Mouse (Mus musculus) olfactory bulb, adult 2 months (tissue): Measurements from ENCODE around the gene Nucb1. TPM values are rescaled to one million over a fixed set of nuclear protein-coding genes. Genes with fewer than 3 reads are reported as not detected.
"Not testable (repeated sequence)": the region's sequence is repeated elsewhere in the genome, so short reads cannot be mapped to it uniquely, and the experiment has no call there.

ENCODE experiments used
- H3K27ac ChIP-seq: fragments of 200-500 bp; 2 replicates; pipeline ENCODE4 v1.5.1; 2012; ENCODE audit warnings: low read depth, low read length; ENCODE audit not compliant: insufficient read depth
- H3K4me1 ChIP-seq: fragments of 200-500 bp; 2 replicates; pipeline ENCODE4 v1.6.1; 2012; ENCODE audit warnings: low read length; ENCODE audit not compliant: control insufficient read depth, insufficient read depth
- H3K4me3 ChIP-seq: fragments of 200-500 bp; 2 replicates; pipeline ENCODE4 v1.5.1; 2012; ENCODE audit warnings: mild to moderate bottlenecking, low read depth, low read length, moderate library complexity; ENCODE audit not compliant: insufficient read depth
- CTCF ChIP-seq: fragments of 200-500 bp; IDR thresholded peaks from 2 replicates; pipeline ENCODE4 v1.5.1; 2012; ENCODE audit warnings: low read depth, mild to moderate bottlenecking, low read length, moderate library complexity; ENCODE audit not compliant: insufficient read depth
- POLR2A ChIP-seq: fragments of 200-500 bp; IDR thresholded peaks from 2 replicates; pipeline ENCODE4 v1.6.1; 2012; ENCODE audit warnings: mild to moderate bottlenecking, low read depth, low read length, moderate library complexity; ENCODE audit not compliant: insufficient read depth
- WGBS: fragments of 180-500 bp; shearing (Covaris S2); methylation state at CpG from one replicate; pipeline ENCODE4 v1.1.7; 2018; 5-methylcytosine and 5-hydroxymethylcytosine counted together
- polyA plus RNA-seq: library from polyadenylated mRNA; stranded (reverse); fragments of >200 nt; gene quantifications from 2 replicates; pipeline ENCODE4 v1.2.4, GENCODE M21; 2012; ENCODE audit warnings: low replicate concordance; ENCODE audit not compliant: missing spikeins, insufficient read depth, insufficient read length

Gene Nucb1
- polyA plus RNA-seq, 1 experiment, result not detected

DNA sequence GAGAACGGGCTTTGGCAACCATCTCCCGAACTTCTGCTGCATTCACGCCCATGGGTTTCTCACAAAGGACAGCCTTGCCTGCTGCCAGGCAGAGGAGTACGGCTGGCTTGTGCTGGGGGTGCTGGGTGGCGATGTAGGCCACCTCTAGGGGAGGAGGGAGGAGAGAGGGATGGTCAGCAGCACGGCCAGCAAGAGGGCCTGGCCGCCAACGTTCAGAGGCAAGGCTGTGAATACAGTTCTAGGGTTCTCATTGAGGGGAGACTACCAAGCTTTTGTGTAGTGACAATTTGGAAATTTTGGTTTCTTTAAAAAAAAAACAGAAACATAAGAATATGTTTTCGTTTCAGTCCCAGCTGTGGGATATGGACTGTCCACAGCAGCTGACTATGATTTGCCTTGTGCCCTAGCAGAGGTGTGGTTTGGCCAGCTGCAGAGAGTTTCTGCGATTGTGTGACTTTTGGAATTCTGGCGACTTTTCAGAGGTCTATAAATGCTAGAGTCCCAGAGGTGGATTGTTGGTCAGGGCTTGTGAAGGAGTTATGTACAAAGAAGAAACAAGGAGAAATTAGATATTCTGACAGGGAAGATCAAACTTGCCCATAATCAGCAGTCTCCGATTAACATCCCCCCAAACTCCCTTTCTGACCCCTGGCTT, 23.3 kb downstream of the Nucb1 start, which contains the start of gene Gm45808:
Gene Gm45808 (minus strand): TSS at position 51 of the 655 bp plus-strand sequence.
- TF ChIP-seq CTCF, result no peak
- TF ChIP-seq POLR2A, result no peak
- peaks cover 23% of the 10 kb centered on the region for H3K4me1 ChIP-seq
- no peak within 1 kb of the TSS for H3K27ac ChIP-seq
- WGBS, result 71% methylated on average over 12 of the region's 12 CpGs
- no peak within 1 kb of the TSS for H3K4me3 ChIP-seq

DNA sequence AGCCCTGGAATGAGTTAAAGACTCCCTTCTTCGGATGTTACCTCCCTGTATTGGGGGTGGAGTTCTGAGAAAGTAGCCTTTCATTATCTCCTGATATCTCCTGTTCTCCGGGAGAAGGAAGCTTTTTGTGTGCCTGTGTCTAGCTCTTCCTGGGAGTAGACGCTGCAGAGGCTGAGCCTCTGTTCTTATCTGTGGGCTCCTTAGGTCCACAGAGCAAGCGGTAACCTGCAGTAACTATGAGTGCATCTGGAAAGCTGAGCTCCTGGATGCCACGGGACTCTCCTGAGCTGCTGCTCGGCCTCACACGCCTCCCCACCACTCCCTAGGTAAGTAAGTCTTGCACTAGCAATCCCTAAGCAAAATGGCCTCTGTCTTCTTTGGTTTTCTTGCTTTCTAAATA, 24.0 kb downstream of the Nucb1 start:
- 76% methylated on average over 7 of the region's 7 CpGs for WGBS
- H3K4me1 ChIP-seq, result peaks cover 21% of the 10 kb centered on the region
- H3K4me3 ChIP-seq, result no peak overlapping the region
- no peak overlapping the region for H3K27ac ChIP-seq
- no peak for TF ChIP-seq CTCF
- no peak for TF ChIP-seq POLR2A

DNA sequence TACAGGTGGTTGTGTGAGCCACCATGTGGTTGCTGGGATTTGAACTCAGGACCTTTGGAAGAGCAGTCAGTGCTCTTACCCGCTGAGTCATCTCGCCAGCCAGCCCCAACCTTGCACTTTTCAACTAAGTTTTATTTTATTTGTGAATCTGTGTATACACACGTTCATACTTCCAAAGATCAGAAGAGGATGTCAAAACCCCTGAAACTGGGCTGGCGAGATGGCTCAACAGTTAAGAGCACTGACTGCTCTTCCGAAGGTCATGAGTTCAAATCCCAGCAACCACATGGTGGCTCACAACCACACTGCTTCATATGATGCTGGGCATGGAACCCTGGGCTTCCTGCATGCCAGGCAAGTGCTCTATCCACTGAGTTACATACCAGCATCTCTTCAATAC, 25.2 kb downstream of the Nucb1 start:
- not testable (repeated sequence) for H3K4me3 ChIP-seq, H3K27ac ChIP-seq
- peaks cover 17% of the 10 kb centered on the region for H3K4me1 ChIP-seq
- 95% methylated on average over 5 of the region's 5 CpGs for WGBS

DNA sequence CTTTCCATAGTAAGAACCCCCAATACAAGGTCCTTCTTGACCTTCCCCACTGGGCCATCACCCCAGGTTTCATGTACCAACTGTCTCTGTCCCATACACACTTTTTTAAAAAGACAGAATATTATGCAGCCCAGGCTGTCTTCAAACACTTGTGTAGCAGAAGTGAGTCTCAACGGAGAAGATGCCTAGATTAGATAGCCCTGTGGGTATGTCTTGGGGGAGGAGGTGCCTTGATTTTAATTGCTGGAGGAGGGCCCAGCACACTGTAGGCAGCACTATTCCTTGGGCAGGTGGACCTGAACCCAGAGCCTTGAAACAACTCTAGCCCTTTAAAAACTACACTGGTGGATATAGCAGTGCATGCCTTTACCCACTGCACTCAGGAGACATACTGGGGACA, 28.0 kb downstream of the Nucb1 start:
- 92% methylated on average over 1 of the region's 1 CpGs for WGBS
- TF ChIP-seq CTCF (no peak), POLR2A (no peak)
- no peak overlapping the region for H3K4me3 ChIP-seq
- no peaks in the 10 kb centered on the region for H3K4me1 ChIP-seq
- H3K27ac ChIP-seq, result no peak overlapping the region

DNA sequence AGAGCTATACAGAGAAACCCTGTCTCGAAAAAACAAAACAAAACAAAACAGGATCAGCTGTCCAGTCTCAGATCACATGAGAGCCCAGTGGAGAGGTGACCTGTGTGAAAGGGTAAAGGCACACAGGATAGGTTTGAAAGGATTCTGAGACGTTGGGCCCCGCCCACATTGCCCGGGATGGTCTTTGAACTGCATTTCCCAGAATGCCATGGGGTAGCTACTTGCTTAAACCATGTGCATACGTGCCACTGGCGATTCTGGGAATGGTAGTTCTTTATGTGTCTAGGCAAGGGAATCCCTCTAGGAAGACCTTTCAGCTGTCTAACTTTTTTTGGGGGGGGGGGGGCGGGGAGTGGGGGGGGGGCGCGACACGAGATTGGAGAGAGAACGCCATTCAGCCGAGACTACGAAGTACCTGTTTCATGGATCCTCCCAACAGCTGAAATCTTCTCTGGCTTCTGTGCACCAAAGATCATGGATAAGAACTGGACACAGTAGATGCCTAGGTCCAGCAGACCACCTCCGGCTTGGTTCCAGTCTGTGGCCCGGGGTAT, 28.8 kb downstream of the Nucb1 start, which contains the start of gene Tulp2:
Gene Tulp2 (plus strand): TSS at position 504 of the 554 bp plus-strand sequence.
- TF ChIP-seq CTCF, result no peak
- WGBS, result 51% methylated on average over 15 of the region's 15 CpGs
- Histone ChIP-seq H3K4me3 (no peak within 1 kb of the TSS), H3K4me1 (no peaks in the 10 kb centered on the region), H3K27ac (no peak within 1 kb of the TSS)

DNA sequence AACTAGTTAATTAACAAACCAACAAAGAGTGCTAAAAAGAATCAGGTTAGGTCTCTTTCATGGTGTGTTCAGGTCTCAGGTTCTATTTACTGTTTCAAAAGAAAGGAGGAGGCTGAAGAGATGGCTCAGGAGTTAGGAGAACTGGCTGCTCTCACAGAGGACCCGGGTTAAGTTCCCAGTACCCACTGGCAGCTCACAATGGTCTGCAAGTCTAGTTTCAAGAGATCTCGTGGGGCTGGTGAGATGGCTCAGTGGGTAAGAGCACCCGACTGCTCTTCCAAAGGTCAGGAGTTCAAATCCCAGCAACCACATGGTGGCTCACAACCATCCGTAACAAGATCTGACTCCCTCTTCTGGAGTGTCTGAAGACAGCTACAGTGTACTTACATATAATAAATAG, 29.9 kb downstream of the Nucb1 start:
- H3K4me3 ChIP-seq, H3K4me1 ChIP-seq, H3K27ac ChIP-seq: not testable (repeated sequence)
- WGBS, result 84% methylated on average over 4 of the region's 4 CpGs

DNA sequence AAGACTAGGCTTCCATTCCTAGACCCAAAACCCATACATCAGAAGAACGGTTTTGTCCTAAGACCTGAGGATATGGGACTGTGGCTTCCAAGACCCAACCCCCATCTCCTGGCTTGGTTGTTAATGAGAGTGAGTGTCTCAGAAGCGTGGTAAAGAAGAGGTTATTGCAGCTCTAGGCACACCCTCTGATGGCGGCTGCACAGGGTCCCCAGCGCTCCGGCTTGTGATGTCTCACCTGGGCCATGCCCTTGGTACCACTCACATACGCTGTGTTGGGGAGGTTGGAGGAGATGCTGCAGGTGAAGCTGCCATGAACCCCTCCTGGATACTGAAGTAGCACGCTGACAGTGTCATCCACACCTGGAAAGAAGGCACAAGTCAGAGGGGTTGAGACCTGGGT, 31.4 kb downstream of the Nucb1 start:
- TF ChIP-seq CTCF (no peak), POLR2A (no peak)
- H3K4me3 ChIP-seq, result no peak overlapping the region
- 95% methylated on average over 7 of the region's 7 CpGs for WGBS
- peaks cover 5% of the 10 kb centered on the region; the same call in 1 of the 2 replicates for H3K4me1 ChIP-seq
- H3K27ac ChIP-seq, result no peak overlapping the region

DNA sequence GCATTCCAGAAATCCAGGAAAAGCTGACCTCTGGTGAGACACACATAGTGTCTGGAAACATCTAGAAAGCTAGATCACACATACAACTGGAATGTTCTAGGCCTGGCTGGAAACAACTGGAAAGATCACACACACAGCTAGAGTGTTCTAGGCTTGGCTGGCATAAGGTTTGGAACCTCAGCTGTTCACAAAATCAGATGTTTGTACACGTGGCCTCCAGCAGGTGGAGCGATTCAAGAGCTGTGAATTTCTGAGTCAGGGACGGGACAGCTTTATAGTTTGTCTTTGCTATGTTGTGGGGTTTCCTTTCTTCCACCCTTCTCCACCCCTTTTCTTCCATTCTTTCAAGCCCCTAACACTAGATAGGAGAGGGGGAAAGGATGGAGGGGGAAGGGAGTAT, 33.2 kb downstream of the Nucb1 start:
- H3K27ac ChIP-seq, result no peak overlapping the region
- peaks cover 5% of the 10 kb centered on the region; the same call in 1 of the 2 replicates for H3K4me1 ChIP-seq
- WGBS, result 3% methylated on average over 3 of the region's 3 CpGs
- TF ChIP-seq POLR2A, result no peak
- no peak overlapping the region for H3K4me3 ChIP-seq

DNA sequence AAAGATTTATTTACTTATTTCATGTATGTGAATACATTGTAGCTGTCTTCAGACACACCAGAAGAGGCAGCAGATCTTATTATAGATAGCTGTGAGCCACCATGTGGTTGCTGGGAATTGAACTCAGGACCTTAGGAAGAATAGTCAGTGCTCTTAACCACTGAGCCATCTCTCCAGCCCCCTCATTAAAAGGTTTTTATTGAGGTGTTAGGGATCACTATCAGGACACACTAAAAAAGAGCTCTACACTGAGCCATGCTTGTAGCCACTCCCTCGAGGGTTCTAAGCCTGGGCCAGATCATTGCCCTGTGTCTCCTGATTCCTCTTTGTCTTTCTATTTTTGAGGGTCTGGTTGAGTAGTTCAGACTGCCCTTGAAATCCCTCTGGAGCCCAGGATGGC, 33.8 kb downstream of the Nucb1 start:
- Histone ChIP-seq H3K27ac (no peak overlapping the region), H3K4me1 (peaks cover 5% of the 10 kb centered on the region; the same call in 1 of the 2 replicates), H3K4me3 (no peak overlapping the region)
- TF ChIP-seq POLR2A (no peak), CTCF (no peak)
- WGBS, result 59% methylated on average over 1 of the region's 1 CpGs

DNA sequence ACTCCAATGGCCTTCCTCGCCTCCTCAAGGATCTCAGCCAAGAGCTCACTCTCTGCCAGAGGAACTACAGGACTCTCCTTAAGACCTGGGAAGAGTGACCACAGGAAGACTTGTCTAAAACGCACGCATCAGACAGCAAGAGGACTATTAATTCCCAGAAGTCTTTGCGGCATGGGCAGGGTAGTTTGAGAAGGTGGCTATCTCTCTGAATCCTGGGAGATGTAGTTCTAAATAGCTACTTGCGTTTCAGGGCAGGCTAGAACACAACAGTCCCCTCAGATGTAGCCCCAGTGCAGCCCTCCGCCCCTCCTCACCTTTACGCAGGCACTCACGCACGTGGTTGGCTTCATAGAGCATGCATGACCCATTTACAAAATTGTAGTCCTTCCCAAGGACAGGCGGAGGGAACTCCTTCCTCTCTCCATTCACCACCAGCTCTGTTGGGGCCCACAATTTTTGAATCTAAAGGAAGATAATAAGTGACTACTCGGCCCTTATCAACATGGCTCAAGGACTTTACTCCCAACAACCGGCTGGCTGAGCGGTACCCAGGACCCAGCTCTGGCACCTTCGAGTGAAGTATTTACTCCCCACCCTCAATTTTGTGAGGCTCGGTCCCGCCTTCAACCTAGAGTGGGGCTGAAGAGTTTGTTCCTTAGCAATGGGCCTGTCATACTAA, 34.8 kb downstream of the Nucb1 start:
- Histone ChIP-seq H3K4me3 (peak overlapping the region; percentile 34), H3K27ac (0 out of 2 replicates have a peak overlapping the region, but pooled peaks have one; percentile 0), H3K4me1 (peaks cover 5% of the 10 kb centered on the region; the same call in 1 of the 2 replicates)
- TF ChIP-seq POLR2A, result no peak
- no peak for TF ChIP-seq CTCF
- 76% methylated on average over 16 of the region's 16 CpGs for WGBS
